Mouse (Mus musculus) brain, embryonic 18.5 days (tissue): ENCODE measurements around the gene Ap2m1.
A peak's percentile ranks its signal among the peaks of the same experiment; 100 is the strongest.
"Not testable (repeated sequence)": the region's sequence is repeated elsewhere in the genome, so short reads cannot be mapped to it uniquely, and the experiment has no call there.

ENCODE experiments used
- DNase-seq: peaks from one replicate; pipeline ENCODE4 v3.0.0-alpha.2; 2012; ENCODE audit warnings: low read depth, low spot score

Gene Ap2m1

DNA sequence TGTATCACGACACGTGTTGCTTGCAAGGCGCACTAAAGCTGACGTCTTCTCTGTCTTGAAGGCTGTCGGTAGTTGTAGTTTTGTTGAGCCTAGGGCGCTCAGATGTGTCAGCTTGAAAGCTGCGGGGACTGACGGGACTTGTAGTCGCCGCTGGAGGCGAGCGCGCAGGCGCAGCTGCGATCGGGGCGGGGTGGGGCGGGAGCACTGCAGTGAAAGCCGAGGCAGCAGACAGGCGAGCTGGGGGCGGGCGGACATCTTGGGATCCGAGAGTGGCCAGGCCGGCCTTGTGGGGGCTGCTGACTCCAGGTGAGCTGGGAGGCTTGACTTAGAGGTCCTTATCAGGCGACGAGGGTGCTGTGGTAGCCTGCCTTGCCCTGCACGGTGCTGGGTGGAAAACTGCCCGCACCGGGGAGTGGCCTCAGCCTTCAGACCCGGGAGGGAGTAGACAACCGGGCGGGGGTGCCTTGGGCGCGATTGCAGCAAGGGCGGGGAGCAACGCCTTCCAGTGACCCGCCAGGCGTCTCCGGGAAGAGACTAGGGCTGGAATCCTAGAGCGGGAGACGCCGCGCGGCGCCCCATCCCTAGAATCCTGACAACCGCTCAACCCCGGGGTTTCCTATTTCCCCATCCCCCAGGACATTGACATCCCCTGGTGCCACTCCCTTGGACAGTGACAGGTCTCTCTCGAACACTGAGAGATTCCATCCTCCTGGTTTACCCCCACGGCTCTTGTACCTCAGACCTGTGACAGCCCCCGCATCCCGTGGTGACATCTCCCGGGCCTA lies at the start of gene Ap2m1:
TSS of gene Ap2m1 (plus strand) at position 183 of the 785 bp plus-strand sequence.
- peak; percentile 99 for DNase-seq

DNA sequence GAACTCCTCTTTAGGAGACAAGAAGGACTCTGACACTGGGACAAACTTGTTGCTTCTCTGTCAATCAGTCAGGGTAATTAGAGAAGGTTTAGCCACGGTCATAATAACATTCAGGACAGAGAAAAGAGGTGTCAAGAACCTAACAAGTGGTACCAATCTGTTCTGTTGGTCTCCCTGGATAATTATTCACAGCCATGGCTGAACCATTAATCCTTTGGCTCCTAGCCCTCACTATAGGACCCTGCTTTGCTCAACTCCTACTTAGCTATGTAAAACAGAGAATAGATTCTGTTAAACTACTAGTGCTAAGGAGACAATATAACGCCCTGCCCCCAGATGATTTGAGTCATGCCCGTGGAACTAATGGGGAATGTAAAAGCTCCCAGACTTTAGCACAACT lies 49.2 kb upstream of the Ap2m1 start:
- DNase-seq = no peak

DNA sequence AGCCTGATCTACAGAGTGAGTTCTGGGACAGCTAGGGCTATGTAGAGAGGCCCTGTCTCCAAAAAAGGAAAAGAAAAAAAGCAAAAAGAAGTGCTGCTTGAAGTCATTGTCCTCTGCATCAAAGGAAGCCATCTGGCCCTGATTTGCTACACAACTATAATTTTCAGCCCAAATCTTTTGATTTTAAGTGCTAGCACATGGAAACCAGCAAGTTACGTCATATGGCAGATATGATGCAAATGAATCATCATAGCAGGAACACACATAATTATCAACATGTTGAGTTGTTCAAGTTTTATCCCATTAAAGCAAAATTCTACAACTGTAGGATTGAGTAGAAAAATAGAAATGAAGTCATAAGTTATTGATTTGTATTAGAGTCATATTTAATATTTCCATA lies 47.1 kb upstream of the Ap2m1 start:
- no peak for DNase-seq

DNA sequence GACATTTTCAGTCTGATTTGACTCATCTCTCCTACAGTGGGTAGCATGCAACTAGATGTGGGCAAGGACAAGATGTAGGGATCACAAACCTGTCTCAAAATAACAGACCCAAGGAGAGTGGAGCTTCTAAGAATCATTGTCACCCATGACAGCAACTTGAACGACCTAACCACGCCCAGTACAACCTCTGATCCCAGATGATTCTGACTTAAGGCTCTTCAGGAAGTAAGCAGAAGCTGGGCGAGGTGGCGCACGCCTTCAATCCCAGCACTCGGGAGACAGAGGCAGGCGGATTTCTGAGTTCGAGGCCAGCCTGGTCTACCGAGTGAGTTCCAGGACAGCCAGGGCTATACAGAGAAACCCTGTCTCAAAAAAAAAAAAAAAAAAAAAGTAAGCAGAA lies 46.5 kb upstream of the Ap2m1 start:
- not testable (repeated sequence) for DNase-seq

DNA sequence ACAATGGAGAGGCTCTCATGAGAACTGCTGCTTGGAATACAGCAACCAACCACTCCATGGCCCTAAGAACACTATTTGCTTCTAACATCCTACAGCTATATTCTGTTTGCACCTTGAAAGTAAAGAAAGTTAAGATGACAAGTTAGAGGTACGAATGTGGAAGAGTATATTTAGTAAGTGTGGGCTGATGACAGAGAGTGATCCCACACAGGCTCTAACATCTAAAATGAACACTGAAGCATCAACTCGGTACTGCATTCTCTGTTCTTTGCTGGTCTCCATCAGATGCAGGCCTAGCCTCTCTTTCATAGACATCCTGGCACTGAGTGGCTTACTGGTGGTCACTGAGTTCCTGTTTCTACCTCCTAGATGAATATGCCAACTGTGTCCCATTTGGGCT lies 46.0 kb upstream of the Ap2m1 start:
- no peak for DNase-seq

DNA sequence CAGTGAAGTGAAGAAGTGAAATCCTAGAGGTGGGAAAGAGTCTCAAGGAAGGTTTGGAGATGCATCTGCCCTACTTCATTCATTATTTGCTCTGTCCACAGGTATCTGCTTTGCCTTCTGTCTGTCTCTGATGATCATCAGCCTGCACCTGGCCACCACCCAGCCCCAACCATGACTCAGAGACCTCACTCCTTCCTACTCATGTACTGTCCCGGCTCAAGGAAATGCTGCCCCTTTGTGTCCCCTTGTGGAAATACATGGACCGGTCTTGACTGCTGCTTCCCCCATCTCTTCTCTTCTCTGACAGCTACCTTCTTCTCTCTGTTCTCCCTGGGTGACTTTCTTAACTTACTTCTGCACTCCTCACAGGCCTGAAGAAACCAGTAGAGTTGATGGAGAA lies 44.7 kb upstream of the Ap2m1 start:
- DNase-seq = no peak

DNA sequence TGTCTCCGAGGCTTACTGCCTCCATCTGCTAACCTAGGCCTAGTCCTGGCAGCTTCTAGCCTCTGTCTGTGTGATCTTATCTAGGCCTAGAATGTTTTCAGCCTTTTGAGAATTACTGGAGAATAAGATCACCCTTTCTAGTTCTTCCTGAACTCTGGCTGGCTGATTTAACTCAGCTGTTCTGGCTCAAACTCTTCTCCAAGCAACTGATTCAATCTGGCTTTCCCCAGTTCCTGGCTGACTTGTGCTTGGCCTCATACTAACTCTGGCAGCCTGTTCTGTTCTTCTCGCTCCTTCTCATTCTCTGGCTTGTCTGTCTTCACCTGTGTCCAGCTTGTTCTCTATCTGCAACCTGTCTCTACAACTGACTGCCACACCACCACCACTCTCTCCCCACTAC lies 44.0 kb upstream of the Ap2m1 start:
- no peak for DNase-seq

DNA sequence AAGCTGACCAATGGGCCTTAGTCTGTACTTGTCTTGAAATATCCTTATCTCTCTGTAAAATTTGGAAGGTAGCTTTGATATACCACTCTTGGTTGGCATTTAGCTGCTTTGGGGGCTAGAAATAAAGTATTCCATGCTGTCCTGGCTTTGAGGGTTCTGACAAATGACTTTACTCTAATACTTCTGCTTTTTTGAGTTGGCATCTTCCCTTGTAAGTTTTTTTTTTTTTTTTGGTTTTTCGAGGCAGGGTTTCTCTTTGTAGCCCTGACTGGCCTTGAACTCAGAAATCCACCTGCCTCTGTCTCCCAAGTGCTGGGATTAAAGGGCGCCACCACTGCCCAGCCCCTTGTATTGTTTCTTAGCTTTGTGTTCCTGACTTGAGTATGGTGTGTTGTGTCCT lies 41.8 kb upstream of the Ap2m1 start:
- no peak for DNase-seq

DNA sequence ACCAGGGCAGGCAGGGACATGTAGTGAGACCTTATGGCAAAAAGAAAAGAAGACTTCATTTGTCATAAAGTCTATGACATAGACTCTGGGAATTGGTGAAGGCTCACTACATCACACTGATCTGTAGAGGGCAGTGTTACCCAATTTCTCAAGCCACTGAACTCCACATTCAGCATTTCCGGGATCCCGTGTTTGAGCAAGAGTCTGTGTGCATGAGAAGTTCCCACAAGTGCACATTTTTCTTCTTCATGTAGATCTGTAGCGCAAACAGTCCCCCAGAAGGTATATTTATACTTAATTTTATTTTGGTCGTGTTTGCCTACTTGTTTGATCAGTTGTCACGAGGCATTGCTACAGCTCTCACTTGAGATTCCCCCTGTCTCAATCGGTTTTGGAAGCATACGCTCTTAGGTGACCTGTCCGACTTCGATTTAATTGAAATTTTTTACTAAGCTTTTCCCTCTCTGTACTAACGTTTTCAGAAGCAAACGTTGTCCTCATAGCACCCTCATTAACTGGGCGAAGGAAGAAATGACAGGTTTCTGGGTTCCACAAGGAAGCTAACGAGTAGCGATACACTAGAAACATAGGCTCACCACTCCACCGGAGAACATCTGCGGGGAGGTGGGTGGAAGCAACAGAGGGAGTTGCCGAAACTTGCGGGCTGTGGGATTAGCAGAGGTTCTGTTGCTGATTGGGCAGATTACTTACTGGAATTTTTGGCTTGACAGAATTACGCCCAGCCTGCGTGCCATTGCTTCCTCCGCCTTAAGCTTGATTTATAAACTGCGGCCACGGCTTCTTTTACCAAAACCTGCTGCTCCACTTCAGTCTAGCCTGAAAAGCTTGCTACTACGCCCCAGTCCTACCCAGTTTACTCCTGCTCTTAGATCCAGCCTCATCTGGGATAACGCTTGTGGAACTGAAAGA lies 38.3 kb upstream of the Ap2m1 start:
- peak; percentile 40 for DNase-seq

DNA sequence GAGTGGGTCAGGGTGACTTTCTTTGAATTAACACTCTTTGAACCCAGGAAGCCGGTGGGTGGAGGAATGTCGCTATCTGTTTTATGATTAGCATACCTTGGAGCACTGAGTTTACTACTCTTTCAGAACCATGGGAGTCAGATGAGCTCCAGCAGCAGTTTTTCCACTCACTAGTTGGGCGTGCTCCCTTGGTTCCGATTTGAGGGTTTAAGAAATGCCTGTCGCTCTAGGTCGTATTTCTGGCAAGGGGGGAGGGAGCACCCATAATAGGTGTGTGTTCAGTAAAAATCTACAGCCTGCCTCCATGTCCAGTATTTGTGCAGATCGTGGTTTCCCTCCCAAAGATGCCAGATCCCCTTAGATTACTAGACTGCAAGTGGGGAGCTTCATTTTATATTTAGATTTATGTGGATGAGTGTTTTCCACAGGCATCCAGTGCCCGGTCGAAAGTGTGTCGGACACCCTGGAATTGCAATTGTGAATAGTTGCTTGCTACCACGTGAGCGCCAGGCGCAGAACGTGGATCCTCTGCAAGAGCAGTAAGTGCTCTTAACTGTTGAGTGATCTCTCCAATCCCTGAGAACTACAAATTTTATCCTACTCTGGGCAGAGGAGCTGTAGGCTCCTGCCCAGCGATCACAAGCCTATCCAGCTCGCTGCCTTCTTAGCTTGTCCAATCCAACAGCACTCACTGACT lies 37.1 kb upstream of the Ap2m1 start:
- no peak for DNase-seq

DNA sequence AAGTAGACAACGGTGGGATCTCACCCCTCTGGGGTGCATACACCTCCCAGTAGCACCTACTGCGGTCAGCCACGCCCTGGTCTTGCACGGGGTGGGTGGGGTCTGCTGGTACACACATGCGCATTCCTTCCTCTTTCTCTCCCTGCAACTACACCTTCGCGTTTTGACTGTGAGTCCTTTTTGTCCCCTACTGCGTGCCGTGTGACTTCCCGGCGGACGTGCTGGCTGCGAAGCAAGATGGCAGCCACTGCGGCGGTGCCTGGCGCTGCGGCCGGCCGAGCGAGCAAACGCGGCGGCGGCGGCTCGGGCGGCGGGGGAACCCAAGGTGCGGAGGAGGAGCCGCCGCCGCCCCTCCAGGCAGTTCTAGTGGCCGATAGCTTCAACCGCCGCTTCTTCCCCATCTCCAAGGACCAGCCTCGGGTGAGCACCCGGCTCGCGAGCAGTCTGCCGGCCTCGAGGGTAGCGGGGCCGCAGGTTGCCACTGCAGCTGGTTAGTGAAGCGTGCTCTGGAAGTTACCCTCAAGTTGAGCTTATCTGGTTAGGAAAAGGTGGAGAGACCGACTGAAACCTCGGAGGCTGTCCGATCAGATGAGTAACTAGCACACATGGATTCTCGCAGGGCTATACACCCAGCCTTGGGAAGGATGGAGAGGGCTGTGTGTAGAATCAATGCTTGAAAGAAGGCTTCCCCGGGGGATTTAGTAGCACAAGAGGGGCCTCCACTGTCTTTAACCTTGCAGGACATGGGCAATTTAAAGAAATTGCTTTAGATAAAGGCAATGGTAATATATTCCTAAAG lies 36.4 kb upstream of the Ap2m1 start, which contains the start of gene Eif2b5:
TSS of gene Eif2b5 (plus strand) at position 141 of the 799 bp plus-strand sequence.
- DNase-seq = peak; percentile 91

DNA sequence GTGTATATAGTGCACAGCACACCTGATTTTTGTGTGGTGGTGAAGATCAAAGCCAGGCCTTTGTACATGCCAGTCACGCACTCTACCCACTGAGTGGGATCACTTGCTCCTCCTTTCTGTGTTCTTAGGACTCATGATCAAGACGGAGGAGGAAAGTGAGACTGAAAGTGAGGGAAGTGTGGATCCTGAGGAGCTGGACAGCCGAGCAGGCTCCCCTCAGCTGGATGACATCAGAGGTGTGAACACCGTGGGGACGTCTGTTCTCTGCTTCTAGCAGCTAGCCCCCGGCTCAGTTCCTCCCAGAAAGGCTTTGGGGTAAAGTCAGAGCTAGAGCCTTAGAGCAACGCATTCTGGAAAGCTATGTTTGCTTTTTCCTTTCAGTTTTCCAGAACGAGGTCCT lies 29.3 kb upstream of the Ap2m1 start:
- no peak for DNase-seq

DNA sequence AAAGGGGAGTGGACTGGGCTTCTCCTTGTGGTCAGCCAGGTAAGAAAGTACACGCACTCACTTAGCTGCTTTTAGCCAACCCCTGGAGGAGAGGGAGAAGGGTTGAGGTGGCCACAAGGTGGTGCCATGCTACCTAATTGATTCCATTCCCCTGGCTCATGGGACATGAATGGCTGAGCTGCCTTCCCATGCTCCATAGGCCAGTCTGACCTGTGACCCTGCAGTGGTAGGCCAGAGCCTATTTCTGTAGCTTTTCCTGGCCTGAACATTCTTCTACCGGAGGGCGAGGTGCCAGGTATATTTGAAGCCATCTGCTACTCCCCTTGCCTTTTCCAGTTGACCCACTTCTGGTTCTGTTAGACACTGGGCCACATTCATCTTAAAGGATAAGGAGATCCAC lies 25.9 kb upstream of the Ap2m1 start:
- no peak for DNase-seq

DNA sequence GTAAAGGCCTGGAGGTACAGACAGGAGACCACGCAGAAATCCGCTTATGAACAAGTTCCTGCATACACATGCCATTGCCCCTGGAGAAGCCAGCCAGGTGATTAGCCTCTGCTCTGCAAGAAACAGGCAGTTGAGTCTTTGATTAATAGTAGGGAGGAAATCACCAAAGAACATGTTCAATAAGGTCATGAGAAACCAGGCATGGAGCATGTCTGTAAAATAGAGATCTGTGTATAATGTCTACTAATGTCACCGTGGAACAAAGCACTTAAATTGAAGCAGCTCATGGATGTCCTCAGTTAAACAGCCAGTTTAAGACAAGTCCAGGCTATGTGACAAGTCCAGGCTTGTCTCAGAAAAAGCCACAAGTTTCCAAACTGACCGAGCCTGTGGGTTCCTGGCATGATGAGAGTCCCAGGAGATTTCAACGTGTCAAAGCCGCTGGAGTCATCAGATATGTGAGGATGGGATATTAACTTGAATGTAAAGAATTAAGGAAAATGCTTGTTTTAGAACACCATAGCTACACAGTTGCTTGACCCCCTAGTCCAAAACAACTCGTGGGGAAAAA lies 23.9 kb upstream of the Ap2m1 start:
- no peak for DNase-seq

DNA sequence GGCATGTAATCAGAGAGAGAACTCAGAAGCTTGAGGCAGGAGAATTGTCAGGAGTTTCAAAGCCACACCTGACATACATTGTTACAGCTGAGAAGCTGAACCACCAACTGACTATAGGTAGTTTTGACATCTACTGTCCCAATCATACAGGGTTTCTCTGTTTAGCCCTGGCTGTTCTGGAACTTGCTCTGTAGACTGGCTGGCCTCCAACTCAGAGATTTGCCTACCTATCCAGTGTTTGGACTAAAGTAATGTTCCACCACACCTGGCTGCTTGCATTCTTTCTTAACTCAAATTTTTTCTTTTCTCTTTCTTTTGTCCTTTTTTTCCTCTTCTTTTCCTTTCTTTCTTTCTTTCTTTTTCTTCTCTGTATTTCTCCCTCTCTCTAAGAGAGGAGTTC lies 19.2 kb upstream of the Ap2m1 start:
- DNase-seq = no peak

DNA sequence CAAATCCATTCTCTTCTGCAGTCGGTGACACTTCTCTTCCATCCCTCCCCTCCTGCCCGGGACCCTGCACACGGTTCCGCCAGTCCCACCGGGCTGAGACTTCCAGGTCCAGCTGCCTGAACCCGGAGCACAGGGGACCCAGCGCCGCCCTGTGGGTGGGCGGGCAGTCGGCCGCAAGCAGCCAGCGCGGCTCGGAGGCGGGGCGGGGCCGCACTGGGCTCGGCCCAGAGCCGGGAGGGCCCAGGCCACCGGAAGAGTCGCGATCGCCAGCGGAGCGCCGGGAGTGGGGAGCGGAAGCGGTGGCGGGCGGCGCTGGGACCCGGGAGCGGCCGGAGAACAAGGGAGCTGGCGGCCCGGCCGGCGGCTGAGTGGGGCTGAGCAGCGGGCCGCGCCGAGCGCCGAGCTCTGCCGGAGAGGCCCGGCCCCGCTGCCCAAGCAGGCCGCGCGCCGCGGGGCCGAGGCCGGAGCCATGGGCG lies 18.5 kb upstream of the Ap2m1 start, which contains the start of gene Dvl3:
TSS of gene Dvl3 (plus strand) at position 257 of the 476 bp plus-strand sequence.
- DNase-seq = peak; percentile 74

DNA sequence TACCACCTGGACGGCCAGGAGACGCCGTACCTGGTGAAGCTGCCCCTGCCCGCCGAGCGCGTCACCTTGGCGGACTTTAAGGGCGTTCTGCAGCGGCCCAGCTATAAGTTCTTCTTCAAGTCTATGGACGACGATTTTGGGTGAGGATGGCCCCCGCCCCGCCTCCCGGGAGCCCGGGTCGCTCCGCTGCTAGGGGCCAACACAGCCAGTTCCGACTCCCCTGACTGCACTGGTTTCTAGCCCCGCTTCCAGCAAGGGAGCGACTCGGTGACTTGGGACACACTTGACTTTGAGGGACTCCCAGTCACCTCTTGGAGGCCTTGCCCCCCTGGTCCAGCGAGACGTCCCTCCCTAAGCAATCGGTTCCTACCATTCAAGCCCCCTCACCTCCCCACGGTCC lies 18.1 kb upstream of the Ap2m1 start:
- DNase-seq = no peak

DNA sequence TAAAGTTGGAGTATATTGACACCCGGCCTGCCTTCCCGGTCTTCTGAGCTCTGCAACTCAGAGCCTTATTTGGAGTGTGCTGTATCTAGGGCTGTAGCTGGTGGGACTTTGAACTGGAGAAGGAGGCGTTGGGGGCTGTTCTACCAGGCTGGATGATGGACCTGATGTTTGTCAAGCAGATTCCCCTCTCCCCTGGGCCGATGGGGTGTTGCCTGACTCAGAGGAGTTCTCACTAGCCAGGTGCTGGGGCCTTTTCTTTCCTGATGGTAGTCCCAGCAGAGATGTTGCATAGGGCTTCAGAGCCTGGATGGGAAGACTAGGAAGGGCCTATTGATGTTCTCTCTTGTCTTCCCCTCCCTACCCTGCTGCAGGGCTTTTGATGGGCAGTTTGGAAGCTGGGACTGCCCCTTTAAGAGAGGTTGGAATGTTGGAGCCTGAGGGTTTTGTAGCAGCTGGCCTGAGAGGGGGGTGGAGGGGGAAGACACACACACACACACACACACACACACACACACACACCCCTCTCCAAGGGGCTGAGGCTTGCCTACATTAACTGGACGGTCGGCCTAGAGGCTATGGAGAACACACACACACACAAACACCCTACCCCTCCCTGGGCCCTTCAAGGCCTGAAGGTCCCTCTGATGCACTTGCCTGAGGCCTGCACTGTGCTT lies 17.4 kb upstream of the Ap2m1 start:
- DNase-seq = no peak

DNA sequence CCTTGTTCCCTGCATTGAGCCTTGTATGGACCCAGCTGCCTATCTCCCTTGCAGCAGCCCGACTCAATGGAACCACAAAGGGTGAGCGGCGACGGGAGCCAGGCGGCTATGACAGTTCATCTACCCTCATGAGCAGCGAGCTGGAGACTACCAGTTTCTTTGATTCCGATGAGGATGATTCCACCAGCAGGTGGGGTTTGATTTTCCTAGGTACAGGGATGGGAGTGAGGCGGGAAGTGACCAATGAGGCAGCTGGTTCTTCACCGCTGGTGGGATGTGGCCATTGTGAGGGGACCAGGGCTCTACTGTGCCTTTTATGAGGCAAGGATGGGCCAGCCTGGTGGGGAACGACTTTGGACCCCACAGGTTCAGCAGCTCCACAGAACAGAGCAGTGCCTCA lies 11.4 kb upstream of the Ap2m1 start:
- no peak for DNase-seq

DNA sequence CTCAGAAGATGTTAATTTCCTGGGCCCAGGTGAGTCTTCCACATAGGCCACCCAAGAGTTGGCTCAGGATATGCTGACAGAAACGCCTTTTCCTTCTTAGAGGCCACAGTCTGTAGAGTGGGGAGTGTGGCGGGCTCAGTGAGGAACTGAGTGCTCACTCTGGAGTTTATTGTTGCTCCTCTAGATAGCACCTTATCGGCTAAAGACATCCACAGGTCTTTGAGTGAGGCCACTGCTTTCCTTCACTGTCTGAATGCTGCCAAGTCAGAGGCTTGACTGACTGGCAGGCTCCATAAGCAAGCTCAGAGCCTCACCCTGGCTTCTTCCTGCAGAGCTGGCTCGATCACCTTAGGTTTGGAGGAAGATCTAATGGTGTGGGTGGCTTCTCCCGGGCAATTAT lies 6.5 kb upstream of the Ap2m1 start:
- no peak for DNase-seq
